Mouse (Mus musculus): ENCODE results near the gene Cfap46. TPM values are rescaled to one million over a fixed set of nuclear protein-coding genes. Genes with fewer than 3 reads are reported as not detected.

The Cfap46 gene
- polyA plus RNA-seq, 1 experiment, result 1.6 TPM

DNA sequence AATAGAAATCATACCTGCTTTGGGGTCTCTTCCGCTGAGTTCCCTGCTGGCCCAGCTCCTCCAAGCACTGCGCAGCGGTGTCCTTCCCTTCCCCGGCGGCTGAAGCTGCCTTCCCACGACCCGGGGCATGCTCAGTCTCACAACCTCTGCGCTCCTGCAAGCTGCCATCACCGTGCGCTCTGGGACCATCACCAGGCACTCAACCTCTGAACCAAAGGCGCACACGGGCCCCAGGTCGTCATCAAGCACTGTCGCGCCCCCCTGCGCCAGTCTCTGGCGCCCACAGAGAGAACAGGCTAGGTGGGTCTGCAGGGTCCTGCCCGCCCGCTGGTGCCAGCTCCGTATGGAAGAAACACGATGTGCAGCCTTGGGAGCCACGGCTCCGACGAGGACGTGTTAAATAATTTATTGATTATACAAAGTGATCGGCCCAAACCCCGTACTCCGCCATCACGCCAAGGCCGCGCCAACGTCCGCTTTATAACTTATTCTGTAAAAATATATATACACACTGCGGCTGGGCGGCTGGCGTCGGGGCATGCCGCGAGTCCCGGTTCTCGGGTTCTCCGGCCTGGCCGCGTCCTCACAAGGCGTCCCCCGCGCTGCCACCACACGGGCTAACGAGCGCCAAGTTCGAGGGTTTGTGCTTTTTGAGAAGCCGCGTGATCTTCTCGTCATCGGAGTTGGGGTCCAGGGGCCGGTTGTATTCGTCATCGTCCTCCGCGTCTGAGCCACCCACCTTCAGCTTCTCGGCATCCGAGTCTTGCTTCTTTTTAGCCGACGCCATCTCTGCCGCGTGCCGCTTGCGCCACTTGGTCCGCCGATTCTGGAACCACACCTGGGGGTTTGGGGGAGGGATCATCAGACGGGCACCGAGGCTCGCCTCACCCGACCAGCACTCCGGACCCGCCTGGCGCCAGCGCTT lies 102.5 kb downstream of the Cfap46 start:
- DNase-seq (ENCODE audit: low read depth), result no peak

DNA sequence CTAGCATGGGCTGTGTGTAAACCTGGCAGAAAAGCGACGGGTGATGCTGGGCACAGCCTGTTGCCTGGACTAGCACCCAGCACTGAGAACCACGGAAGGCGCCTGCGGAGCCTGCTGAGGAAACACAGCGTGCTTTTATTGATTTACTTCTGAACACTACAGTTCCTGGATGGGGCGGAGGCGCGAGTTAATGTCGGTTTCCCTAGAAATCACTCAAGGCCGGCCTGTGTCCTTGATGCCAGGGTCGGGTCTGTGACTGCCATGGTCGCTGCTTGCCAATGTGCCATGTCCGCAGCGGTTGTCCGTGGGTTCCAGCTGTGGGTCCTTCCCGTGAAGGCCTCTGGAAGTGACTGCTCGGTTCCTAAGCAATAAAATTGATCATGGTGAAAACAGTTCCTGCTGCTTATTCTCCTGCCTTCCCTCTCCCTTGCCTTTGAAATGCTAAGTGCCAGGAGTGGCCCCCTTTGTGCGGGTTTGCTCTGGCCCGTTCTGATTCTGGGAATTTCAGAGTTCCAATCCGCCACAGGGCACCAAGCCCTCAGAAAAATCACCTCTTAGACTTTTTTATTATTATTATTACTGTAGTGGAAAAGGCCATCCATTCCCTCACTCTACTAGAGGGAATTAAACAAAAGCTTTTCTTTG lies 104.2 kb downstream of the Cfap46 start:
- DNase-seq (ENCODE audit: low read depth), result no peak

DNA sequence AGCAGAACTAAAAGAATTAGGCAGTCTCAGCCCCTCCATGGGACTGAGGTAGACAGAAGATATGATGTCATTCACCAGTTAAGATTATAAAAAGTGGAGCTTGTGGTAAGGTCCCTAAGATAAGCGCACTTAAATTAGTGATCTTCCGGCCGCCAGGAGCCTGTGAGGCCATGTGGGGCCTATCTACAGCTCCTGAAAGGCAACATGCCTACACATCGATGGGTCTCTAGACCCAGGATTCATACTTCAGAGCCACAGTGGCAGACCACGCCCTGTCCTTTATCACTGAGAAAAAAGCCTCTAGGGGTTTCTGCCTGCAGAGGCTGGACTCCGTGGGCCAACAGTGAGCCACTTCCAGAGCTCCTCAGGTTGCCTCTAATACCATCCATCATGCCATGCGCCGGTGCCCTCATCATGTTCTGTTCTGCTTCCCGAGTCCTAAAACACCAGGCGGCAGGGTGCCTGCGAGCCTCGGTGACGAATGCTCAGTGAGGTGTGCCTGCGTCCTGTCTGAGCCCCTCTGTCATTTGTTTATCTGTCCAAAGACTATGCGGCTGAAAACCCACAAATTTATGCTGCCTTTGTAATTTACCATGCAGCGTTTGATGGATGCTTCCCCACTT lies 107.4 kb downstream of the Cfap46 start:
- no peak for DNase-seq (ENCODE audit: low read depth)

DNA sequence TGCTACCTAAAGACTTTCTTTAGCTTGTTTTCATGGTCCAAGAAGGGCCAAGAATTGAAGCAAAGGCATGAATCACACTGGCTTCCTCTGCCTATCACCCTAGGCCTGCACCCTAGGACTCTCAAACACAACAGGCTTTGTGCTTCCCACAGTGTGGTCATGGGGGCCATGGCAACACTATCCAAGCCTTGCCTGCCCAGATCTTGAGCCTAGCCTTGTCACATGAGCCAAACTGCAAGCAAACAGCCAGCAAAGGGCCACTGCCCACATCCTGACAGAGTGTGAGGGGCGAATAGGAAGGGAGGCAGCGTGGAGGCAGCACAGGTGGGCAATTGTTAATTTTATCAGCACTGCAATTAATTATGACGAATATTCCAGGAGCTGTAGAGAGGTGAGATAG lies 111.0 kb downstream of the Cfap46 start:
- DNase-seq (ENCODE audit: low read depth), result no peak

DNA sequence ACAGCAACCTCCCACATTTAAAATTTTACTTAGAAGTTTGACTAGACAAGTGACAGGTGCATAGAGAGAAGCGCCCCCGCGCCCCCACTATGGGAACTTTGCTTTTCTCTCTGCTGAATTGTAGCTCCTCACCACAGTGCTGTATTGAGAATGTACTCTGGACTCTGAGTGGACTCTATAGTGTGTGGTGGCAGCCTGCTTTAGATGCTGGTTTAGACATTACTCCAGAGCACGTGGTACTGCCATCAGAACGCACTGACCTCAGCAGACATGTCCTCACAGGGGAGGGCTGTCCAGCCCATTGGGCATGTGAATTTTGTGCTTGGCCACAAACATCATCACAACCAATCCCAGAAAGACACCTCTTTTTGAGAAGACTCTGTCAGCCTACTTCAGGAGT lies 112.8 kb downstream of the Cfap46 start:
- DNase-seq (ENCODE audit: low read depth), result no peak

DNA sequence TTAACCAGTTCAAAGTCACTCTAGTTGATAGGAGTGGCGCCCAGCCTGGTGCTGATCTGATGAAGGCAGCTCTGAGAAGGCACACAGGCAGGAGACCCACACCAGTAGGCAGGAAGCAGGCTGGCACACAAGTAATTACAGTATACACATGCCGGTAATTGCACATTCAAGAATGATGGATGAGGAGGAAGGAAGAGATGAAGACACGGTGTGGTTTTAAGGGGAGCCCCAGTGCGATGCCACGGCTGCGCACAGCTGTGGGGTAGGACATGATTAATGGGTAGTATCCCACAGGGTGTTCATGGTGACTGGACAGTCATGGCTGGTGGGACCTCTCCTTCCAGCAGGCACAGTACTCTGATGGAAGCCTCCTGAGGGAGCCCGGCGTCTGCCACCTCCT lies 117.1 kb downstream of the Cfap46 start:
- no peak for DNase-seq (ENCODE audit: low read depth)

DNA sequence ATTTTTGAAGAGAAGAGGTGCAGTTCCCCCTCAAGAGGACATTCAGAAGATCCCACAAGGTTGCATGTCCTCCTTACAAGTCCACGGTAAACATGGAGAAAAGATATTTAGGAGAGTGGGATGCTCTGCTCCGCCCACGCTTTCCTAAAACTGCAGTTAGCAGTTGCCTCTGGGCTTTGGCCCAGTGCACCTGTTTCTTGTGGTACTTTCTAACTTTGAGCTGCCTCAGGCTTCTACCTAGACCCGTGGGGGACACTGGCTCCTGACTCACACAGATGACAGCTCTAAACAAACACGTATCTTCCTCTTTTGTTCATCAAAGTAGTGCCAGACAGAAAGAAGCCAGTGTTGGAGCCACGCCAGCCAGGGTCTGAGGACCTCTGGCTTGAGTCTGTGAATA lies 117.6 kb downstream of the Cfap46 start:
- no peak for DNase-seq (ENCODE audit: low read depth)

DNA sequence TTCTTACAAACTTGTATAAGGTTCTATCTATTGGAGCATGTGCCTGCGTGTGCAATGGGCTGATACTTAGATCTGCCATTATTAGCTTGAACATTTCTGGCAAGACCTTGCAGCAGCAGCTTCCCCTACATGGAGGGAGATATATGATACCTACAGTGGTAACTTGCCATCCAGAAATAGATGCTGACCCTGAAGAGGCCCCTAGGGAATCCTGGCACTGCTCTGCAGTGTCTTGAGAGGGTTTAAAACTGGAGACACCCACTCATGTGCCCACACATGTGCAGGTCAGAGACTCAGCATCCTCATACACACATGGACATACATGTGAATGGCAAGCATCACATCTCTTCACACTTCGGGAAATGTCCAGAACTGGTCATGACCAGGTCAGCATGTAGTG lies 119.5 kb downstream of the Cfap46 start:
- DNase-seq (ENCODE audit: low read depth), result no peak

DNA sequence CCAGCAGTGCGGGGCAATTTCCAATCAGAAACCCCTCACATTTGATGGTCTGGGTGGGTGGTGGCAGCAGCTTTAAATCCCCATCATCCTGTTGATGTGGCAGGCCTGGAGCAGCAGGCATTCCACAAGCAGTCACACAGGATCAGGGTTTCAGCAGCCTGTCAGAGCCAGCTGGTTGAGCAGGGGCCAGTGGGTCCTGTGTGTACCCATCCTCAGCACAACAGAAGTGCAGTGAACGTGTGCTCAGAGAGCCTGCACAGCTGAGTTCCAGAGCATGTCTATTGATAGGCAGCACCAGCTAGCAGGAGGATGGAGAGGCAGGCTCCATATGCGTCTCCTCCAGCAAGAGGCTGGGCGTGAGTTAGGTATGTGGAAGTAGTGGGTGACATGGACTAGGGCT lies 120.2 kb downstream of the Cfap46 start:
- DNase-seq (ENCODE audit: low read depth), result no peak

DNA sequence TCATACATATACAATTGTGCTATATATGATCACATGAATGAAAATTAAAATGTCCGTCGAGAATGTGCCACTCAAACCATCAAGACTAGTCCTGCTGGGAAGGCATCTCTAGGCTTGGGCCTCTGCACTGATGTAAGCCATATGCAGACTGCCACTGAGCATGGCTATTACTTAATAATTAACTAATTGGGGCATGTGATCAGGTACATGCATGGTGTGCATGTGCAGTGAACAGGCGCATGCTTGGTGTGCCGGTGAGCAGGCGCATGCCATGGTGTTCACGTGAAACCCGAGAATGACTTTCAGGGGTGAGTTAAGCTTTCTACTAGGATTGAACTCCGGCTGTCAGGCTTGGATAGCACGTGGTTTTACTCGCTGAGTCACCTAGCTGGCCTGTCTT lies 124.0 kb downstream of the Cfap46 start:
- no peak for DNase-seq (ENCODE audit: low read depth)

DNA sequence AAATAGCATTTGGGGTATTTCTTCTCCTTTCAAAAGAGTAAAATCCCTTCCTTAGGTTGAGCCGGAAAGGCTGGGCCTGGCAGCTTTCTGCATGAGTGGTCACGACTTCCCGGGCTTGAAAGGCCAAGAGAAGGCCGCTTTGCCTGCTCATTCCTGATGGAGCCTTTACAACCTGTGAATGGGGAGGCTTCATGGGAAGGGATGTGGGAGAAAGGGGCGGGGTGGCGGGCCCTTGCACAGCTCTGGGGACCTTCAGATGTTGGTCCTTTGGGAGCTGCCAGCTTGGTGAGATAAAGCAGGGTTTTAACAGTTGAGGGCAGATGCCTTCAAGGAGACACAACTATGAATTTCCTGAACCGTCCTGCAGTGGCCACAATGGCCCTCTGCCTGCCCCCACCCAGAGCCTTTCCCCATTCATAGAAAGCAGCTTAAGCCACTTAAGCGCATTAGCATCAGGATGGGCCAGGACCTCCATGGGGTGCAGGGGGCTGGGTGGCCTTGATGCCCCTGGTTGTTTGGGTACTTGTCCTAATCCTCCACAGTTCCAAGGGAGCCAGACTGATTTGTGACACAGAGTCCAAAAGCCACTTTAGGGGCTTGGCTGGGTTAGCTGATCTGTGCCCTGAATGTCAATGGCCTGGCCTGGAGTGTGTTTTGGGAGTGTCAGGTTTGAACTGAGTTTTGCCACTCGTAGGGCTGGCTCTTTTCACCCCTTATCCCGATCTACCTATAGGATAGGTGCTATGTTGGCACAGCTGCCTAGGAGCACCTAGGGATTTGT lies 126.7 kb downstream of the Cfap46 start:
- DNase-seq (ENCODE audit: low read depth), result no peak

DNA sequence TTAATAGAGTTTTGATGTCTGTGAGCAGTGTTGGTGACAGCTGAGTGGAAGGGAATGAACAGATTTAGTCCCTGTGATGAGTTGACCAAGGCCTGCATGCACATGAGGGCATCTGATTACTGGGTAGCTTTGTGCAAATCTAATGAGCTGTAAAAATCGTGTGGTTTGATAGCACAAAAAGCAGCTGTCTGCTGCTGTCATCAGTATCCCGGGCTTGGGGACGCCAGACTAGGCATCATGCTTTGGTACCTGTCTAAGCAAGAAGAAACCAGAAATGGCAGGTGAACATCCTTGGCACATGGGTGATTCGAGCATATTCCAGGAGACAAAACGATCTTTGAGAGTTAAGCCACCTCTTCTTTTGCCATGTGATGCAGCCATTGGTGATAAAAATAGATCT lies 127.3 kb downstream of the Cfap46 start:
- DNase-seq (ENCODE audit: low read depth), result no peak

DNA sequence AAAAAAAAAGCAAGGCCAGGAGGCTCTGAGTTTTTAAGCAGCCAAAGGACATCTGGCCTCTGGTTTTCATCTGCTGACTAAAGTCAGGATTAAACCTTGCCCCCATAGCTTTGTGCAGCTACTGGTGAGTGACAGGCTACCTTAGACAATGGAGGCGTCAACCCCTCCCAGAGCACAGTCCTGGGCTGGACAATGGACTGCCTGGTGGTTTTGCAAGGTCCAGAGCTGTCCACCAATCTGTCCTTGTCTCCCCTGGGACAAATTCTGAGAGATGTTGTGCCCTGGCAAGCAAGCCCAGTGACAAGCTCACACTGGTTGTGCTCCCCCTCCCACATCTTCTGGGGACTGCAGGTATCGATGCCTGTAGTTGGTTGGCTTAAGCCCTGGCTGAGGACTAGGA lies 132.1 kb downstream of the Cfap46 start:
- no peak for DNase-seq (ENCODE audit: low read depth)

Other genes starting within 250 kb of the Cfap46 start
- 0.18 TPM in 1 of 2 replicates, not detected in the other for gene Nkx6-2, start 101.0 kb downstream of the Cfap46 start, polyA plus RNA-seq (2012; rRNA removed)
- 0.30 and 0.49 TPM in 2 replicates for gene Adgra1, start 150.4 kb upstream of the Cfap46 start, polyA plus RNA-seq (2012; rRNA removed)
- 0.80 and 1.5 TPM in 2 replicates for gene Kndc1, start 210.9 kb upstream of the Cfap46 start, polyA plus RNA-seq (2012; rRNA removed)

Data from gonadal fat pad, adult 2 months (tissue).